Mouse (Mus musculus): ENCODE data around the gene Msi2. TPM values are rescaled to one million over a fixed set of nuclear protein-coding genes. Genes with fewer than 3 reads are reported as not detected.

Gene Msi2
- total and polyA plus RNA-seq, 2 experiments: 6.4 to 10.8 TPM

GRCm38 (mm10) chr11:88634627-88635026 is 83.7 kb downstream of the Msi2 start:
- WGBS: 67% methylated on average over 1 of the region's 1 CpGs
- Histone ChIP-seq H3K27me3 (ENCODE audit: control insufficient read depth, insufficient read depth, low read length) (no peaks in the 10 kb centered on the region), H3K36me3 (ENCODE audit: control insufficient read depth, insufficient read depth, low read length) (no peaks in the 10 kb centered on the region), H3K27ac (replicated peaks; ENCODE audit: insufficient read depth, low read depth, low read length) (no peak overlapping the region), H3K4me1 (ENCODE audit: control insufficient read depth, insufficient read depth, low read length) (no peaks in the 10 kb centered on the region), H3K79me2 (ENCODE audit: control insufficient read depth, insufficient read depth, low read length) (peaks cover 1% of the 10 kb centered on the region; the same call in 1 of the 2 replicates), H3K9ac (ENCODE audit: low read depth, low read length) (no peak overlapping the region), H3K4me3 (ENCODE audit: insufficient read depth, low read depth, low read length) (no peak overlapping the region)
- no peak for DNase-seq (ENCODE audit: extremely low read depth, low read depth, low spot score)
- TF ChIP-seq CTCF (IDR thresholded peaks at IDR 0.05; ENCODE audit: low read depth, low read length): no peak
- TF ChIP-seq POLR2A (IDR thresholded peaks at IDR 0.05; ENCODE audit: extremely low read depth, insufficient read depth, low read length): no peak

DNA sequence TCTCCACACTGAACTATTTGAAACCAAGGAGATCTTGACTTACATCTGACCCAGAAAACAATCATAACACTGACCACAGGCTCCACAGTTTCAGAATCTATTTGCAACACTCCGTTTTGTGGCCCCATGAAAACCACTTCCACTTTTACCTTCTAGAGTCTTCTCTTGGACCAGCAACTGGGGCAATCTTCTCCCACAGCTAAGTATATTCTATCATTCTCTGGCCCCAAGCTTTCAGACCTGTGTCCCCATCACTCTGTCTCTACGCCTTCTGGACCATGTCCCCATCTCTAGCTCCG is 86.4 kb downstream of the Msi2 start:
- H3K27me3 ChIP-seq (ENCODE audit: control insufficient read depth, insufficient read depth, low read length): no peaks in the 10 kb centered on the region
- no peak overlapping the region for H3K9ac ChIP-seq (ENCODE audit: low read depth, low read length)
- no peak for DNase-seq (ENCODE audit: extremely low read depth, low read depth, low spot score)
- WGBS: 98% methylated on average over 3 of the region's 3 CpGs
- no peak overlapping the region for H3K4me3 ChIP-seq (ENCODE audit: insufficient read depth, low read depth, low read length)
- H3K27ac ChIP-seq (replicated peaks; ENCODE audit: insufficient read depth, low read depth, low read length): no peak overlapping the region
- H3K4me1 ChIP-seq (ENCODE audit: control insufficient read depth, insufficient read depth, low read length): no peaks in the 10 kb centered on the region
- H3K79me2 ChIP-seq (ENCODE audit: control insufficient read depth, insufficient read depth, low read length): peaks cover 11% of the 10 kb centered on the region; the same call in 1 of the 2 replicates
- TF ChIP-seq POLR2A (IDR thresholded peaks at IDR 0.05; ENCODE audit: extremely low read depth, insufficient read depth, low read length): no peak
- TF ChIP-seq CTCF (IDR thresholded peaks at IDR 0.05; ENCODE audit: low read depth, low read length): no peak
- H3K36me3 ChIP-seq (ENCODE audit: control insufficient read depth, insufficient read depth, low read length): no peaks in the 10 kb centered on the region

GRCm38 (mm10) chr11:88631084-88631931 is 87.0 kb downstream of the Msi2 start:
- Histone ChIP-seq H3K79me2 (ENCODE audit: control insufficient read depth, insufficient read depth, low read length) (peaks cover 11% of the 10 kb centered on the region; the same call in 1 of the 2 replicates), H3K27me3 (ENCODE audit: control insufficient read depth, insufficient read depth, low read length) (no peaks in the 10 kb centered on the region), H3K9ac (ENCODE audit: low read depth, low read length) (no peak overlapping the region), H3K4me3 (ENCODE audit: insufficient read depth, low read depth, low read length) (no peak overlapping the region), H3K4me1 (ENCODE audit: control insufficient read depth, insufficient read depth, low read length) (no peaks in the 10 kb centered on the region), H3K36me3 (ENCODE audit: control insufficient read depth, insufficient read depth, low read length) (no peaks in the 10 kb centered on the region), H3K27ac (replicated peaks; ENCODE audit: insufficient read depth, low read depth, low read length) (no peak overlapping the region)
- TF ChIP-seq CTCF (IDR thresholded peaks at IDR 0.05; ENCODE audit: low read depth, low read length) (no peak), POLR2A (IDR thresholded peaks at IDR 0.05; ENCODE audit: extremely low read depth, insufficient read depth, low read length) (no peak)
- DNase-seq (ENCODE audit: extremely low read depth, low read depth, low spot score): no peak
- WGBS: 93% methylated on average over 8 of the region's 8 CpGs

- no peaks in the 10 kb centered on the region for H3K36me3 ChIP-seq (ENCODE audit: control insufficient read depth, insufficient read depth, low read length)
- peaks cover 11% of the 10 kb centered on the region; the same call in 1 of the 2 replicates for H3K79me2 ChIP-seq (ENCODE audit: control insufficient read depth, insufficient read depth, low read length)
- H3K4me3 ChIP-seq (ENCODE audit: insufficient read depth, low read depth, low read length): no peak overlapping the region
- DNase-seq (ENCODE audit: extremely low read depth, low read depth, low spot score): no peak
- 92% methylated on average over 4 of the region's 4 CpGs for WGBS
- H3K4me1 ChIP-seq (ENCODE audit: control insufficient read depth, insufficient read depth, low read length): no peaks in the 10 kb centered on the region
- TF ChIP-seq POLR2A (IDR thresholded peaks at IDR 0.05; ENCODE audit: extremely low read depth, insufficient read depth, low read length) (no peak), CTCF (IDR thresholded peaks at IDR 0.05; ENCODE audit: low read depth, low read length) (no peak)
- H3K9ac ChIP-seq (ENCODE audit: low read depth, low read length): no peak overlapping the region
- no peak overlapping the region for H3K27ac ChIP-seq (replicated peaks; ENCODE audit: insufficient read depth, low read depth, low read length)
- H3K27me3 ChIP-seq (ENCODE audit: control insufficient read depth, insufficient read depth, low read length): no peaks in the 10 kb centered on the region
These were observed 88.7 kb downstream of the Msi2 start for GRCm38 (mm10) chr11:88629619-88630018.

GRCm38 (mm10) chr11:88629165-88629564 is 89.1 kb downstream of the Msi2 start:
- no peak overlapping the region for H3K9ac ChIP-seq (ENCODE audit: low read depth, low read length)
- H3K27me3 ChIP-seq (ENCODE audit: control insufficient read depth, insufficient read depth, low read length): no peaks in the 10 kb centered on the region
- no peaks in the 10 kb centered on the region for H3K36me3 ChIP-seq (ENCODE audit: control insufficient read depth, insufficient read depth, low read length)
- H3K4me3 ChIP-seq (ENCODE audit: insufficient read depth, low read depth, low read length): no peak overlapping the region
- no peak for DNase-seq (ENCODE audit: extremely low read depth, low read depth, low spot score)
- TF ChIP-seq CTCF (IDR thresholded peaks at IDR 0.05; ENCODE audit: low read depth, low read length): no peak
- no peak for TF ChIP-seq POLR2A (IDR thresholded peaks at IDR 0.05; ENCODE audit: extremely low read depth, insufficient read depth, low read length)
- no peaks in the 10 kb centered on the region for H3K4me1 ChIP-seq (ENCODE audit: control insufficient read depth, insufficient read depth, low read length)
- peaks cover 11% of the 10 kb centered on the region; the same call in 1 of the 2 replicates for H3K79me2 ChIP-seq (ENCODE audit: control insufficient read depth, insufficient read depth, low read length)
- WGBS: 85% methylated on average over 4 of the region's 4 CpGs
- H3K27ac ChIP-seq (replicated peaks; ENCODE audit: insufficient read depth, low read depth, low read length): no peak overlapping the region

DNA sequence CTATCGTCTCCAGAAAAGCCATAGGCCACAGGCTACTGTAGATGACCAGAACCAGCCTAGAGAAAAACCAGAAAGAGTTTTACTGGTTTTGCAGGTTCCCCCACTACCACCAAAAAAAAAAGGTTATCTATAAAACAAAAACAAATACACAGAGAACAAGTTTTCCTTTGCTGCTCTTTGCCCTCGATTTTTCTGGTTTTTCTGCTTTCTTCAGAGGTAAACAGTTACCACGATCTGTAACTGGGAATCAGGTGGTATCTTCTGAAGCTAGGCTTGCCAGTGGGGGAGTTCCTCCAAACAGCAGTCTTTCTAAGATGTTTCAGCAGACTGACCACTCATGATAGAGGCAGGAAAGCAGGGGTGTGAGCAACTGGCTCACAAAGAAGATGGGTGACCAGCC is 89.6 kb downstream of the Msi2 start:
- Histone ChIP-seq H3K4me1 (ENCODE audit: control insufficient read depth, insufficient read depth, low read length) (no peaks in the 10 kb centered on the region), H3K79me2 (ENCODE audit: control insufficient read depth, insufficient read depth, low read length) (peaks cover 11% of the 10 kb centered on the region; the same call in 1 of the 2 replicates)
- DNase-seq (ENCODE audit: extremely low read depth, low read depth, low spot score): no peak

More for the DNA sequence above, 89.6 kb downstream of the Msi2 start:
- H3K9ac ChIP-seq (ENCODE audit: low read depth, low read length): no peak overlapping the region
- no peak for TF ChIP-seq CTCF (IDR thresholded peaks at IDR 0.05; ENCODE audit: low read depth, low read length)
- TF ChIP-seq POLR2A (IDR thresholded peaks at IDR 0.05; ENCODE audit: extremely low read depth, insufficient read depth, low read length): no peak
- H3K36me3 ChIP-seq (ENCODE audit: control insufficient read depth, insufficient read depth, low read length): no peaks in the 10 kb centered on the region
- H3K27me3 ChIP-seq (ENCODE audit: control insufficient read depth, insufficient read depth, low read length): no peaks in the 10 kb centered on the region
- H3K4me3 ChIP-seq (ENCODE audit: insufficient read depth, low read depth, low read length): no peak overlapping the region
- H3K27ac ChIP-seq (replicated peaks; ENCODE audit: insufficient read depth, low read depth, low read length): no peak overlapping the region
- WGBS: 51% methylated on average over 3 of the region's 3 CpGs
